16 mouse cellular contexts compared by ENCODE assay signal in the genomic region with DNA sequence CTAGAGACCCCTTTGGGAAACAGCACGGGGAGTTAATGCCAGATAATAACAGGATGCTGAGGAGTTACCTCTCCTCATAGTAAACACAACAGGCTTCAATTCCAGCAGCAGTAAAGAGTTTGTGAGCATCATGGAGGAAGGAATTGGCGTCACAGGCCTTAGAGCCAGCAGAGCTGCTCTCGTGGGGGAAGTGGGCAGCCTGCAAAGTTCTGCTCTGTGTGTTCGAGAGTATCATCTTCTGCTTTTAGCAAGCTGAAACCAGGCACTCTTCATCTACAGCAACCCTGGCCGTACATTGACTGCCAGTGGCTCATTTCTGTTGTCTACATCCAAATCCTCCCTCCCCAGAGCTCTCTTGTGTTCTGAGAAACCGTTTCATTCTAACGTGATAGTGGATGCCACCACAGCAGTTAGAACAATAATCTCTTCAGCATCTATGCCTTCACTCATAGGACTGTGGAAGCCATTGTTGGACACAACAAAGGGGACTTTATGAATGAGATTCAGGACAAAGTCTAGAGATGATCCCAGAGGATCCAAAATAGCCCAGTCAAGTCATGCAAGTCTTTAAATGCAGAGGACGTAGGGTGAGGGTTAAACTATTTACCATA. TPM values are rescaled to one million over a fixed set of nuclear protein-coding genes. Genes with fewer than 3 reads are reported as not detected.
"Had no signal": no experiment of that assay in that cellular context is flagged by ENCODE, and none has a peak within 500 bp of the region (broad histone marks: within the 10 kb centered on the region; RNA-seq: fewer than 3 reads in every experiment).

No protein-coding gene starts in this region.

- DNase-seq: kidney, adult 2 months; kidney, postnatal 14 days; left cerebral cortex, postnatal 4 days; lung, adult 18-20 months had no signal

- H3K4me2 ChIP-seq: kidney, embryonic 15.5 days; limb, embryonic 13.5 days; midbrain, embryonic 15.5 days; neural tube, embryonic 12.5 days had no signal

- H3K4me3 ChIP-seq: kidney, embryonic 15.5 days; limb, embryonic 13.5 days; midbrain, embryonic 10.5 days; midbrain, embryonic 15.5 days; neural tube, embryonic 12.5 days had no signal

- ATAC-seq: midbrain, embryonic 15.5 days had no signal

- H3K36me3 ChIP-seq: kidney, embryonic 15.5 days; limb, embryonic 13.5 days; midbrain, embryonic 10.5 days; midbrain, embryonic 15.5 days; neural tube, embryonic 12.5 days had no signal

- H3K4me1 ChIP-seq: kidney, embryonic 15.5 days; limb, embryonic 13.5 days; midbrain, embryonic 10.5 days; midbrain, embryonic 15.5 days; neural tube, embryonic 12.5 days had no signal

- H3K9me3 ChIP-seq: kidney, embryonic 15.5 days; limb, embryonic 13.5 days; midbrain, embryonic 10.5 days; midbrain, embryonic 15.5 days; neural tube, embryonic 12.5 days had no signal

- H3K9ac ChIP-seq: kidney, embryonic 15.5 days; limb, embryonic 13.5 days; liver, embryonic 14.5 days; midbrain, embryonic 15.5 days; neural tube, embryonic 12.5 days had no signal

- H3K27me3 ChIP-seq: kidney, embryonic 15.5 days; limb, embryonic 13.5 days; midbrain, embryonic 15.5 days; neural tube, embryonic 12.5 days had no signal

- H3K27ac ChIP-seq: kidney, embryonic 15.5 days; limb, embryonic 13.5 days; liver, embryonic 14.5 days; midbrain, embryonic 10.5 days; midbrain, embryonic 15.5 days; neural tube, embryonic 12.5 days had no signal

RNA-seq across cellular contexts. Expression of a gene that starts 44.9 kb away (rescaled TPM):
- total RNA-seq: layer of hippocampus, postnatal 10 days; left cerebral cortex, postnatal 4 days; liver, adult 2 months; monocyte, adult 5-6 weeks; neutrophil, adult 5-6 weeks had no signal
- polyA plus RNA-seq: kidney, embryonic 15.5 days; liver, adult 2 months; lung, embryonic 16.5 days; midbrain, embryonic 10.5 days; midbrain, embryonic 15.5 days; neural tube, embryonic 12.5 days; stomach, embryonic 16.5 days had no signal
